Mouse (Mus musculus): ENCODE results near the gene Skint1. TPM values are rescaled to one million over a fixed set of nuclear protein-coding genes. Genes with fewer than 3 reads are reported as not detected.
"Not testable (repeated sequence)": the region's sequence is repeated elsewhere in the genome, so short reads cannot be mapped to it uniquely, and the experiment has no call there.

Skint1 gene
- not detected in 2 replicates for polyA plus RNA-seq (2016; fragmentation: Nextera tagmentation; extraction: Ambion mirVana)

- H3K4me2 ChIP-seq, result no peak within 1 kb of the TSS
- ATAC-seq (ENCODE audit: insufficient number of reproducible peaks, insufficient read depth, low FRiP score, low TSS enrichment, low read depth), result no peak
- H3K36me3 ChIP-seq, result no peaks in the 10 kb centered on the region
- no peak within 1 kb of the TSS for H3K27ac ChIP-seq
- H3K9ac ChIP-seq (replicated peaks), result no peak within 1 kb of the TSS
- no peaks in the 10 kb centered on the region for H3K27me3 ChIP-seq
- no peak within 1 kb of the TSS for H3K4me3 ChIP-seq (replicated peaks)
- no peaks in the 10 kb centered on the region for H3K4me1 ChIP-seq (replicated peaks)
- H3K9me3 ChIP-seq, result no peaks in the 10 kb centered on the region
These were observed at the start of gene Skint1 for GRCm38 (mm10) chr4:112005969-112006368. Gene Skint1, plus strand, starts transcription at chr4:112006269.

- H3K9me3 ChIP-seq, result no peaks in the 10 kb centered on the region
- no peak overlapping the region for H3K27ac ChIP-seq
- WGBS, result 21% methylated on average over 1 of the region's 1 CpGs
- H3K9ac ChIP-seq (replicated peaks), result no peak overlapping the region
- H3K4me3 ChIP-seq (replicated peaks), result no peak overlapping the region
- no peaks in the 10 kb centered on the region for H3K4me1 ChIP-seq (replicated peaks)
- no peaks in the 10 kb centered on the region for H3K36me3 ChIP-seq
- H3K27me3 ChIP-seq, result no peaks in the 10 kb centered on the region
- H3K4me2 ChIP-seq, result no peak overlapping the region
- no peak for ATAC-seq (ENCODE audit: insufficient number of reproducible peaks, insufficient read depth, low FRiP score, low TSS enrichment, low read depth)
These were observed 44.8 kb upstream of the Skint1 start for GRCm38 (mm10) chr4:111961309-111961708.

- 74% methylated on average over 1 of the region's 1 CpGs for WGBS
- not testable (repeated sequence) for H3K9ac ChIP-seq (replicated peaks); H3K4me2 ChIP-seq; H3K4me3 ChIP-seq (replicated peaks); ATAC-seq (ENCODE audit: insufficient number of reproducible peaks, insufficient read depth, low FRiP score, low TSS enrichment, low read depth); H3K9me3 ChIP-seq; H3K36me3 ChIP-seq; H3K27ac ChIP-seq; H3K27me3 ChIP-seq; H3K4me1 ChIP-seq (replicated peaks)
These were observed 42.8 kb upstream of the Skint1 start for GRCm38 (mm10) chr4:111963241-111963640.

- Histone ChIP-seq H3K27ac (no peak overlapping the region), H3K36me3 (no peaks in the 10 kb centered on the region), H3K9me3 (no peaks in the 10 kb centered on the region), H3K4me2 (no peak overlapping the region), H3K4me1 (replicated peaks) (no peaks in the 10 kb centered on the region), H3K4me3 (replicated peaks) (no peak overlapping the region), H3K9ac (replicated peaks) (no peak overlapping the region), H3K27me3 (no peaks in the 10 kb centered on the region)
- 79% methylated on average over 3 of the region's 3 CpGs for WGBS
- no peak for ATAC-seq (ENCODE audit: insufficient number of reproducible peaks, insufficient read depth, low FRiP score, low TSS enrichment, low read depth)
These were observed 42.4 kb upstream of the Skint1 start for GRCm38 (mm10) chr4:111963669-111964068.

GRCm38 (mm10) chr4:111972623-111973022 is 33.4 kb upstream of the Skint1 start, which contains the start of gene Skint7:
Gene Skint7, plus strand, starts transcription at chr4:111972923.
- Histone ChIP-seq H3K27me3 (no peaks in the 10 kb centered on the region), H3K4me3 (replicated peaks) (no peak within 1 kb of the TSS), H3K9ac (replicated peaks) (no peak within 1 kb of the TSS), H3K4me1 (replicated peaks) (no peaks in the 10 kb centered on the region), H3K4me2 (no peak within 1 kb of the TSS), H3K36me3 (no peaks in the 10 kb centered on the region), H3K9me3 (no peaks in the 10 kb centered on the region), H3K27ac (no peak within 1 kb of the TSS)
- ATAC-seq (ENCODE audit: insufficient number of reproducible peaks, insufficient read depth, low FRiP score, low TSS enrichment, low read depth), result no peak
- WGBS, result 91% methylated on average over 1 of the region's 1 CpGs

GRCm38 (mm10) chr4:112071716-112072115 is 65.6 kb downstream of the Skint1 start, which contains the start of gene Skint4:
Gene Skint4, plus strand, starts transcription at chr4:112072016.
- Histone ChIP-seq H3K4me1 (replicated peaks) (no peaks in the 10 kb centered on the region), H3K9me3 (no peaks in the 10 kb centered on the region), H3K27ac (no peak within 1 kb of the TSS), H3K9ac (replicated peaks) (no peak within 1 kb of the TSS), H3K27me3 (no peaks in the 10 kb centered on the region), H3K36me3 (no peaks in the 10 kb centered on the region), H3K4me3 (replicated peaks) (no peak within 1 kb of the TSS), H3K4me2 (no peak within 1 kb of the TSS)
- no peak for ATAC-seq (ENCODE audit: insufficient number of reproducible peaks, insufficient read depth, low FRiP score, low TSS enrichment, low read depth)

Other genes with a start within 250 kb of the Skint1 start
- 0.08 and 0.10 TPM in 2 replicates for gene Slc5a9, start 103.4 kb upstream of the Skint1 start, polyA plus RNA-seq (2016; fragmentation: Nextera tagmentation; extraction: Ambion mirVana)
- not detected in 2 replicates for gene Skint8, start 86.9 kb upstream of the Skint1 start, polyA plus RNA-seq (2016; fragmentation: Nextera tagmentation; extraction: Ambion mirVana)
- gene Skint7, start 33.3 kb upstream of the Skint1 start, polyA plus RNA-seq (2016; fragmentation: Nextera tagmentation; extraction: Ambion mirVana), result not detected in 2 replicates
- not detected in 2 replicates for gene Skint4, start 65.7 kb downstream of the Skint1 start, polyA plus RNA-seq (2016; fragmentation: Nextera tagmentation; extraction: Ambion mirVana)
- not detected in 2 replicates for gene Skint3, start 226.0 kb downstream of the Skint1 start, polyA plus RNA-seq (2016; fragmentation: Nextera tagmentation; extraction: Ambion mirVana)

All from limb, embryonic 12.5 days (tissue).